Mouse (Mus musculus): ENCODE data around the gene Adig.

The Adig gene

DNA sequence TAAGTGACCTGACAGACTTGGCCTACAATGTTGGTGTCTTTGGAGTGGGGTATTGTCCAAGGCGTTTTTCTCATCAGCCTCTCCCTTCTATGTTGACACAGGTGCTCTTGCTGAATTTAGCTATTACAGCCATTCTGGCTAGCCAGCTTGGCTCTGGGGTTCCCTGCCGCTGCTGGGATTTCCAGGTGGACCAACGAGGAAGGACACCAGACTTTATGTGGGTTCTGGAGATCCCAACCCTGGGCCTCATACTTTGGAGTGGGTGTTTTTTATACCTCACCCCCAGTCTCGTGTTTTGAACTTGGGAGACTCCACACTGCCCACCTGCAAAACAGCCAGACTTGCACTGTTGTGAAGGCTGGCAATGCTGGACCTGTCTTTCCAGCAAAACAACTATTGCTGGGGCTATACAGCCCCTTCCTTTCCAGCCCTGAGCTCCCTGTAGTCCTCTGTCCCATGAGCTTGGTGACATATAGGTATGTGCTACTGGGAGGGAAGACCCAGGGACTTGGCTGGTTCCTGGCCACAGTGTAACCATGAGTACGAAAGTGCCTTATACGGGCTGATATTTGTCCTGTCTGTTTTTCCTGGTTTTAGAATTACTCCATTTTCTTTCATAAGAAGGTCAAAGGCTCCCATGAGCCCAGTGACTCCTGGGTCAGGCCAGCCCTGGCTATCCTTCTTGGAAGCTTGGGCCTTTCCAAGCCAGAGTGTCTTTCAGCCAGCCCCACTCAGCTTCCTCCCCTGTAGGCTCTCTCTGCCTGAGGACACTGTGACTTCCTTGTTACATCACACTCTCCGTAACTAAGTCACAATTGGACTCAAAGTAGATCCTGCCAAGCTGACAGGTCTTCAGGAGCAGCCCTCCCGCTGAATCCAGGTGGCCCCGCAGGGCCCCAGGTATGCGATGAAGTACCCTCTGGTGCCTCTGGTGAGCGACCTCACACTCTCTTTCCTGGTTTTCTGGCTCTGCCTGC, at the start of gene Adig:
Gene Adig, plus strand, starts transcription at position 777 of the 977 bp plus-strand sequence.
- DNase-seq (ENCODE audit: low spot score) = no peak

GRCm38 (mm10) chr2:158456451-158456850, 46.0 kb upstream of the Adig start:
- no peak for DNase-seq (ENCODE audit: low spot score)

- no peak for DNase-seq (ENCODE audit: low spot score)
Observed at GRCm38 (mm10) chr2:158457610-158458009, 44.8 kb upstream of the Adig start.

- no peak for DNase-seq (ENCODE audit: low spot score)
Observed at GRCm38 (mm10) chr2:158462450-158462849, 40.0 kb upstream of the Adig start.

DNA sequence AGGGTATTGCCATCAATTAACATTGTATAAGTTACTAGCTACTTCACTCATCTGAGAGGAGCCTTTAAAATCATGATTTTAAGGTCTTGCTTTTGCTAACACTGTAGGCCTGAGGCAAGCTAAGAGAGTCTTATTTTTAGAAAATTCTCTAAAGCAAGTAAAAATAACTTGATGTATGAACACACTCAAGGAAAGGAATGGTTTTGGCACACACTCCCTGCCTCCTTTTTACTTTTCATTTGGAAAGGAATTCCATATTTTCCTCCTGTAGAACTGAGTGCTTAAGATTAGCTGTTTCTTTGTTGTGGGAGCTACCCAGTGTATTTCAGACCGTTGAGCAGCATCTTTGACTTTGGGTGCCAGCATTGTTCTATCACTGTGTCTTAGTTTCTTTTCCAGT, 28.3 kb upstream of the Adig start:
- DNase-seq (ENCODE audit: low spot score) = no peak

- no peak for DNase-seq (ENCODE audit: low spot score)
Observed at GRCm38 (mm10) chr2:158477640-158478039, 24.8 kb upstream of the Adig start.

- no peak for DNase-seq (ENCODE audit: low spot score)
Observed at GRCm38 (mm10) chr2:158498457-158498856, 4.0 kb upstream of the Adig start.

DNA sequence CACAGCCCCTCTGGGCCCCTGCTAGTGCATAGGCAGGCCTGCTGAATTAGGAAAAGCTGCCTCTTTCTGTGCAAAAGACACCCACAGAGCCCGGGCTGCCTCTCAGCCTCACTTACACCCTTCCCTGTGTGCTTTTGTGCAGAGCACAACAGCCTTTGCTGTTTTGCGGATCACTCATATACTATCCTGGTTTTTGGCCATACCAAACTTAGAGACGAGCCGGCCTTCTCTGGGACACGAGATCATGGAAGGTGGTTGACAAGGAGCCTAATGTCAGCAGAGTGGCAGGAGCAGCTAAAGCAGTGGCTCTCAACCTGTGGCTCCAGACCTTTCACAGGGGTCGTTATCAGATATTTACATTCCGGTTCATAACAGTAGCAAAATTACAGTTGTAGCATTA, 814 bp downstream of the Adig start:
- DNase-seq (ENCODE audit: low spot score) = no peak

DNA sequence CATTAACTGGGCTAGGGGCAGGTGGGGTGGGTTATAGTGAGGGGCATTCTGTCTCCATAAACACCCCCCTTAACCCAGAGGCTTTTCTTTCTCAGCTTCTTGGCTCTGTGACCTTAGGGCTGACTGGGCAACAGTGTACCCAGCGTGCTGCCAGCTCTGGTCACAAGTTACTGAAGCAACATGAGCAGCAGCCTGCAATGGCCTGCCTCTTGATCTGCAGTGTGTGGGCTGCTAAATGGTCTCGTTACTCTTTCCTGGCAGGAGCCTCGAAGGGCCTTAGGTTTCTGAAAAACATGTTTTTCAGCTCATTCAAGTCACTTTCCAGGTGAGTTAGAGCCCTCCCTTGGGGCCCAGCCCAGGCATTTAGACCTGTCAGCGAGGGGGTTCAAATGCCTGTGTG, 1.3 kb downstream of the Adig start:
- DNase-seq (ENCODE audit: low spot score) = no peak

DNA sequence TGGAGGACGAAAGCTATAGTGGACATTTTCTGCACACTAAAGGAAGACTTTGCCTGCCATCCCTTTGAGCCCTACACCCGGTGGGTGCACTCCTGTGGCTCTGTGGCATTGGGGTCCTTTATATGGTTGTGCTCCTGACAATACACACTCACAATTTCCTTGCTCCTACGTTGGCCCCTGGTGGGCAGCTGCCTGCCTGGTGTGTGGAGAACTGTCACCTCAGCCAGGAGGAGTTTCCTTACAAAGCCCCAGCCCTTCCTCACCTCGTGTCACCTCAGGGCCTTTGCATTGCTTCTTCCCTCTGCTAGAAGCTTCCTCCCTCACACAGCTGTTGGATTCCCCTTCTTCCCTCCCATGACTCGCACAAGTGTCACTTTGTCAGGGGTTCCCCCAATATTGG, 4.1 kb downstream of the Adig start:
- DNase-seq (ENCODE audit: low spot score) = no peak

DNA sequence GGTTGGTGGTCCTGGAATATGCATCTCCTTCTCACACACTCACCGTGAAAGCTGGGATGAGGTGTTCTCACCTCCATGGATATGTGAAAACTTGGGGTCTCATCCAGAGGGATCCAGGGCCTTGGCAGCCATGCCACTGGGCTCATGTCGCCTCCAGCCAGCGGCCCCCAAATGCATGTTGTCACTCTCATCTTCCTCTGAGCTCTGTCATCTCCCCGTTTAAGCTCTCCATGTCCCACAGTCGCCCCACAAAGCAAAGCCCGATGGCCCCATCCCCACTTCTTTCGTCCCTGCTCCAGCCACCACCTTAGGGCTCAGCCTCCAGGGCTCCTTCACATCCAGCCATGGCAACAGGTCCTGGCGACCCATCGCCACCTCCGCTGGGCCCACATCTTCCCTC, 4.6 kb downstream of the Adig start:
- DNase-seq (ENCODE audit: low spot score) = no peak

- DNase-seq (ENCODE audit: low spot score) = no peak
Observed at GRCm38 (mm10) chr2:158510665-158511064, 8.3 kb downstream of the Adig start.

DNA sequence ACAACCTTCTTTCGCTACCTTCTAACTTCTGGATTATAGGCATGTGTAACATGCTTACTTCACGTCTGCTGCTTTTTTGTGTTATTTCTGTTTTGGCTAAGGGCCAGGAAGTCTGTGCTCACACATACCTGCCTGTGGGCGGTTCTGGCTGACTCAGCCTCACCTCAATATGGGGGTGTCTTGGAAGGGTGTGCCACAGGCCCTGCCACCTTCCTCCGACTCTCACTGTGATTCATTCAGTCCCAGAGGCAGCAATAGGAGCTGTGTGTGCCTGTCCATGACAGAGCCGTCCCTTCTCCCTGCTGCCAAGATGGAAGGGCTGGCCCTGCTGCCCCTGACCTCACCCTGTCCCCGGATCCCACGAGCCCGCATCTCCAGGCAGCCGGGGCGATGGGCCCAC, 10.1 kb downstream of the Adig start, which contains the start of gene Arhgap40:
Gene Arhgap40, plus strand, starts transcription at position 269 of the 400 bp plus-strand sequence.
- no peak for DNase-seq (ENCODE audit: low spot score)

DNA sequence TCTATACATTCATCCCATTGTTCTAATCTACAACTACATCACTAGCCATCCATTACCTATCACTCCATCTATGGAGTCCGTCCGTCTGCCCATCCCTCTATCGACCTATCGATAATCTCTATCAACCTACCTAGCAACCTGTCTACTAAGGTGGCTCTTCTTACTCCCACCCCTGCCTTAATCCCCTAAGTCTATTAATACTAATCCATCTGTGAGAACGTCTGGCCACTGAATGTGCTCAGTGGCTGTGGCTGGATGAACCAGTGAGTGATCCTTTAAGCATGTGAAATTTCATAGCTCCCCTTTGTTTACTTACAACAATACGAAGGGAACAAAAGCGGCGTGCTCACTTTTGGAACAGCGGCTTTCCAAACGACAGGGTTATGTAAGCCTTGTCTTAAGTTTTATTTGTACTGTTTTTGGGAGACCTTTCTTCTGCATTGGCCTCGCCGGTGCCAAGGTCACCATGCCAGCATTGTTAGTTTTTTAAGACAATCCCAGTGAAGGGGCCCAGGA, 11.5 kb downstream of the Adig start:
- DNase-seq (ENCODE audit: low spot score) = no peak

DNA sequence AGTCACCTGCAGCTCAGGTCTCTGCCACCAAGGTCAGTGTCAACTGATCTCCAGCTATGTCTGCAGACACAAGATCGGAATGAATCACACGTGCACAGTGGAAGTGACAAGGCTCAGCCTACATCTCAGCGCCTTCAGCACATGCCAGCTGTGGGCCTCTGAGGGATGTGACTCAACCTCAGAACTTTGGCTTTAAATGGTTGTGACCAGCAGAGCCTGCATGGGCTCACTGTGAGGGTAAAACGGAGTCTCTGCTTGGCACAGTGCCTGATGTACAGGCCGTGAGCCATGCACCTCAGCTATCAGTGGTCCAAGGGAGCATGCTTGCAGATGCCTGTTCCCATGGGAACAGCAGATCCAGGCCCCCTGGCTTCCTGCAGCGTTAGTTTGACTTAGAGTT, 16.2 kb downstream of the Adig start:
- no peak for DNase-seq (ENCODE audit: low spot score)

DNA sequence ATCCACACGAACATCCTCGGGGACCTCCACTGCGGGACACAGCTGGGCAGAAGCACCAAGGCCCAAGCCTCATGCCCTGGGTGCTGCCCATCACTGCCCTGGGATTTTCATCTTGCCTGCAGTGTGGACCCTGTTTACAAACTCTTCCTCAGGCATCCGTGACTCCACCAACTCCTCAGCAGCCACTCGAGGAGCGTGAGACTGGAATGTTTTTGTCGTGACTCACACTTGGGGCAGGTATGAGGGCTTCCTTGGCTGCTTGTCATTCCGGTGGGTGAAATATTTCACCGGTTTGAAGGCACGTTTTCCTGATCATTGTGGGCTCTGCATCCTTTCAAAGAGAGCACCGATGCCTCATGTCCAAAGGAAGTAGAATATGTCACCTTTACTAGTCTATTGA, 16.7 kb downstream of the Adig start:
- DNase-seq (ENCODE audit: low spot score) = no peak

- no peak for DNase-seq (ENCODE audit: low spot score)
Observed at GRCm38 (mm10) chr2:158519800-158520199, 17.4 kb downstream of the Adig start.

GRCm38 (mm10) chr2:158523060-158523459, 20.6 kb downstream of the Adig start:
- DNase-seq (ENCODE audit: low spot score) = no peak

- no peak for DNase-seq (ENCODE audit: low spot score)
Observed at GRCm38 (mm10) chr2:158524129-158524860, 21.9 kb downstream of the Adig start.

DNA sequence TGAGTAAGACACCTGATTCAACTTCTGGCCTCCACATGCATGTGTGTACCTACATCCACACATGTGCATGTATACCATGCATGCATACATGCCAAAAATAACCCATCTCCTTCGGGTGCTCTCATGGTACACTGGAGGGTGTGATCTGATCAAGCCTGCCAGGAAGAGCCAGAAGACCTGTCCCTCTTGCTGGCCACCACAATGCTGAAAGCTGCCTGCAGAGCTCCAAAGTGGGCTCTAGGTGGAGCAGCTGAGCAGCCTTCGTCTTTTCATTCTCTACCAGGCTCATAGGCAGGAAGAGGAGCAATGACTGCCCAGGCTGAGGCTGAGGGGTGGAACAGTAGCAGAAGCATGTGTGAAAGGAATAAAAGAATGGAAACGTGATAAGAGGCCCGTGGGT, 31.7 kb downstream of the Adig start:
- no peak for DNase-seq (ENCODE audit: low spot score)

DNA sequence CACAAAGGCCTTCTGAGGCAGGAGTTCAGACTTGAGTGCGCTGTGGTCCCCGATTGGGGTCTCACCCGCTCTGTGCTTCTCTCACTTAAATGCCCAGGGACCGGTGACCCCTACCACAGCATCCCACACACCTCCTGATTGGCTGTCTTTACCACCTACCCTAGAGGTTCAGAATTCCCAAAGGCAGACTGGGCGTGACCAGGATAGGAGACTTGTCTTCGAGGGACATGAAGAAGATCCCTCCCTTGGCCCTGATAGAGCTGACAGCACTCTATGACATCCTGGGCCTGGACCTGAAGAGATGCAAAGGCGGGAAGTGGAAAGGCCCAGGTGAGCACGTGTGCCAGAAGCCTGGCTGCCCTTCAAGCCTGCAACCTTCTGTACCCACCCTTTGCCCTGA, 32.1 kb downstream of the Adig start:
- DNase-seq (ENCODE audit: low spot score) = no peak

DNA sequence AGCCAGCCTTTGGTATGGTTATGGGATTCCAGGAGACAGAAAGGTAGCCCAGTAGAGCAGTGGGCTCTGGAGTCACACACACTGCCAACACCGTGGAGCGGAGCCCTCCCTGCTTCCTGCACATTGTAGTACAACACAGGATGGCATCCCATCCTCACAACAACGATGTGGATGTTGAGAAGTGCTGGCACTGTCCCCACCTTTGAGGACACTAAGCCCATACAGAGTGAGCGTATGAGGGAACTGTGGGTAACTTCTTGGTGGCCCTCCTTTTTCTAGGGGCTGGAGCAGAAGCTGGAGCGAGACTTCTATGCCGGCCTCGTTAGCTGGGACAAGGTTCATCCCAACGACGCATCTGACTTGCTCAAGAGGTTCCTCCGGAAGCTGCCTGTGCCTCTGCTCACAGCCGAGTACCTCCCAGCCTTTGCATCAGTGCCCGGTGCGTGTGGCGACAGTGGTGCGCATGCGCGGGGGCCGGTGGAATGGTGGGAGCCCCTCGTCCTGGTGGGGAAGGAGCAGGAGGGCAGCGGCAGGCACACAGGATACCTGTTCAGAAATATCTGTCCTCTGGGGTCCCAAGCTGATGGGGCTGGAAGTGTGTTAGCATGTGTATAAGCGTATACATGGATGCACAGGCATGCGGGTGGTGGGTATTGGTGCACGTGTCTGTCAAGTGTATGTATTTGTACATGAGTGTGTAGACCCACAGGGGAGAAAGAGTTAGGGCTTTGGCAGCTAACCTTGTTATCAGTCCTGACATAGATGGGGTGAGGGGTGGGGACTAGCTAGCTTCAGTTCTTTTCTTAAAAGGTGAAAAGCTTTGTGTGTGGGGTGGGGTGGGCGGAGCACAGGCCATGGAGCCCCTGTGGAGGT, 37.3 kb downstream of the Adig start:
- no peak for DNase-seq (ENCODE audit: low spot score)
